ENCODE assay signal across 20 mouse cellular contexts in genomic region chr13:59904415-59904814, GRCm38 (mm10).
DNase-seq lines count a peak whose midpoint lies in the region; ATAC-seq and TF ChIP-seq lines count a peak whose summit lies in the region.
"Had no signal": no experiment of that assay in that cellular context is flagged by ENCODE, and none has a peak within 500 bp of the region (broad histone marks: within the 10 kb centered on the region; RNA-seq: fewer than 3 reads in every experiment).

No protein-coding gene starts in this region.

- no peaks in the 10 kb centered on the region for H3K36me3 ChIP-seq in lung, postnatal 0 days (ENCODE audit: insufficient read depth, low read length)
- H3K36me3 ChIP-seq in intestine, postnatal 0 days (ENCODE audit: control insufficient read depth, insufficient read depth) = no peaks in the 10 kb centered on the region
- H3K36me3 ChIP-seq in hindbrain, embryonic 13.5 days = no peaks in the 10 kb centered on the region
- H3K36me3 ChIP-seq: embryonic facial prominence, embryonic 10.5 days; forebrain, embryonic 10.5 days; heart, embryonic 13.5 days had no signal

- H3K9me3 ChIP-seq in lung, postnatal 0 days (ENCODE audit: low read length) = no peaks in the 10 kb centered on the region
- no peaks in the 10 kb centered on the region for H3K9me3 ChIP-seq in intestine, postnatal 0 days (ENCODE audit: control insufficient read depth)
- no peaks in the 10 kb centered on the region for H3K9me3 ChIP-seq in hindbrain, embryonic 13.5 days

- peak; percentile 74 for DNase-seq in kidney, adult 9 months
- DNase-seq in kidney, postnatal 4 days = no peak
- DNase-seq in lung, postnatal 0 days (ENCODE audit: low spot score) = peak; percentile 15
- no peak for DNase-seq in lung, postnatal 14 days
- DNase-seq: adrenal gland, adult 2 months; adrenal gland, postnatal 25 days; cerebellum, adult 18-20 months; cerebellum, postnatal 10 days; gastrocnemius, adult 2 months; gastrocnemius, postnatal 36 days; heart, adult 11 months; heart, postnatal 36 days had no signal

- H3K27me3 ChIP-seq in lung, postnatal 0 days (replicated peaks; ENCODE audit: insufficient read depth, low read length) = no peaks in the 10 kb centered on the region
- no peaks in the 10 kb centered on the region for H3K27me3 ChIP-seq in intestine, postnatal 0 days (replicated peaks; ENCODE audit: control insufficient read depth, insufficient read depth, low read length)
- H3K27me3 ChIP-seq in hindbrain, embryonic 13.5 days = no peaks in the 10 kb centered on the region
- H3K27me3 ChIP-seq: heart, embryonic 13.5 days had no signal

- H3K9ac ChIP-seq in lung, postnatal 0 days (replicated peaks; ENCODE audit: low read depth) = no peak overlapping the region
- H3K9ac ChIP-seq in intestine, postnatal 0 days (ENCODE audit: low read depth, low read length) = no peak overlapping the region
- H3K9ac ChIP-seq in hindbrain, embryonic 13.5 days = no peak overlapping the region
- H3K9ac ChIP-seq: heart, embryonic 13.5 days had no signal

- no peak for TF ChIP-seq CTCF in lung, postnatal 0 days (IDR thresholded peaks at IDR 0.05)
- no peak for TF ChIP-seq CTCF in intestine, postnatal 0 days (IDR thresholded peaks at IDR 0.05; ENCODE audit: low read depth)

- H3K27ac ChIP-seq in lung, postnatal 0 days (ENCODE audit: low read length) = no peak overlapping the region
- H3K27ac ChIP-seq in intestine, postnatal 0 days (ENCODE audit: low read depth, low read length) = no peak overlapping the region
- H3K27ac ChIP-seq in hindbrain, embryonic 13.5 days = no peak overlapping the region
- H3K27ac ChIP-seq: embryonic facial prominence, embryonic 10.5 days; forebrain, embryonic 10.5 days; gastrocnemius, adult 2 months; heart, embryonic 13.5 days had no signal

- no peak for TF ChIP-seq EP300 in lung, postnatal 0 days (IDR thresholded peaks at IDR 0.05)

- H3K4me3 ChIP-seq in lung, postnatal 0 days (ENCODE audit: low read depth, low read length) = no peak overlapping the region
- H3K4me3 ChIP-seq in intestine, postnatal 0 days (ENCODE audit: low read depth, low read length) = no peak overlapping the region
- H3K4me3 ChIP-seq in hindbrain, embryonic 13.5 days = no peak overlapping the region
- H3K4me3 ChIP-seq: embryonic facial prominence, embryonic 10.5 days; erythroblast, embryonic 14.5 days; forebrain, embryonic 10.5 days; gastrocnemius, adult 2 months; heart, embryonic 13.5 days had no signal

- ATAC-seq in lung, postnatal 0 days = no peak
- ATAC-seq in intestine, postnatal 0 days = peak; percentile 75; the same call in 1 of the 2 replicates
- ATAC-seq in hindbrain, embryonic 13.5 days (ENCODE audit: low FRiP score) = no peak
- ATAC-seq in erythroblast, adult 5-6 weeks (replicated peaks; ENCODE audit: low FRiP score, poor library complexity, severe bottlenecking) = no peak
- ATAC-seq: forebrain, embryonic 14.5 days had no signal

- H3K4me2 ChIP-seq in lung, postnatal 0 days (replicated peaks; ENCODE audit: low read depth, low read length) = no peak overlapping the region
- H3K4me2 ChIP-seq in intestine, postnatal 0 days (replicated peaks; ENCODE audit: low read depth) = no peak overlapping the region
- no peak overlapping the region for H3K4me2 ChIP-seq in hindbrain, embryonic 13.5 days
- H3K4me2 ChIP-seq: heart, embryonic 13.5 days had no signal

- 70% methylated on average over 1 of the region's 1 CpGs for WGBS in lung, postnatal 0 days
- WGBS in intestine, postnatal 0 days = 52% methylated on average over 1 of the region's 1 CpGs
- WGBS in hindbrain, embryonic 13.5 days = 91% methylated on average over 1 of the region's 1 CpGs

- H3K4me1 ChIP-seq in lung, postnatal 0 days (ENCODE audit: insufficient read depth, low read depth, low read length) = no peaks in the 10 kb centered on the region
- no peaks in the 10 kb centered on the region; the same call in 1 of the 2 replicates for H3K4me1 ChIP-seq in intestine, postnatal 0 days (replicated peaks; ENCODE audit: control insufficient read depth, insufficient read depth, low read length)
- peaks cover 10% of the 10 kb centered on the region; the same call in 1 of the 2 replicates for H3K4me1 ChIP-seq in hindbrain, embryonic 13.5 days (replicated peaks)
- H3K4me1 ChIP-seq: heart, embryonic 13.5 days had no signal

Comparison
In these comparisons a context has a peak if more than half of its experiments do, and no peak if none do; other contexts are left out.
1. DNase-seq: peak in kidney, adult 9 months (single experiment) and lung, postnatal 0 days (single experiment); none in kidney, postnatal 4 days (0 of 2) and lung, postnatal 14 days (single experiment).